Mouse (Mus musculus) WW6 (cell line): Measurements from ENCODE around the gene Traf3.

Experiments
- DNase-seq: peaks from one replicate; pipeline ENCODE4 v3.0.0-alpha.2; 2013; ENCODE audit warnings: low read depth, low spot score

The Traf3 gene

DNA sequence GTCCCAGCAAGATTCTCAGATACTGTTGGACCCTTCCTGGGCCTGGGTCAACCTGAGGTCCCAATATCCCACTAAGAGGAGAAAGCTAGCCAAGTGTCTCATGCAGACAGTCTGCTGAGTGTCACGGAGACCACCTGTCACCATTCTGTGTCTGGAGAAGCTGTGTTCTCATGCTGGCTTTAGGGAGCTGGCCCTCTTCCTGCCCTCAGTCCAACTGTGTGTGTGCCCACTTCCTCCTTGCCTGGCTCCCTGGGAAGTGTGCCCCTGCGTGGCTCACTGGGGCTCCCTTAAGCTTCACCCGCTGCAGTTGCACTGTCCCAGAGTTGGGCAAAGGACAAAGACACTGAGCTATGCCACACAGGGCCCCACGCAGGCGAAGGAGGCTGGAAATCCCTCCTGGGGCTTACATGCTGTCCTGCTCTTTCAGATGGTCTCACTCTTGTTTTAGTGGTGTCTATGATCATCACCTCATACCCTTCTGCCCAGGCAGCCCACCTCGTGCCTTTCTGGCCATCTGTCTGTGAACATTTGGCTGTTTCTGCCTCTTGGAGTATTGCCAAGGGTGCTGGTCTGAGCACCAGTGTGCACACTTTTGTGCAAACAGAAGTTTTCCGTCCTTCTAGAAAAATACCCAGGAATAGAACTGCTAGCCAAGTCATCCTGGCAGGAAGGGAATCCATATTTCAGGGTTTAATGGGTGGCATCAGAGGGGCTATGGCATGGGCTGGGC is 13.0 kb upstream of the Traf3 start:
- no peak for DNase-seq

DNA sequence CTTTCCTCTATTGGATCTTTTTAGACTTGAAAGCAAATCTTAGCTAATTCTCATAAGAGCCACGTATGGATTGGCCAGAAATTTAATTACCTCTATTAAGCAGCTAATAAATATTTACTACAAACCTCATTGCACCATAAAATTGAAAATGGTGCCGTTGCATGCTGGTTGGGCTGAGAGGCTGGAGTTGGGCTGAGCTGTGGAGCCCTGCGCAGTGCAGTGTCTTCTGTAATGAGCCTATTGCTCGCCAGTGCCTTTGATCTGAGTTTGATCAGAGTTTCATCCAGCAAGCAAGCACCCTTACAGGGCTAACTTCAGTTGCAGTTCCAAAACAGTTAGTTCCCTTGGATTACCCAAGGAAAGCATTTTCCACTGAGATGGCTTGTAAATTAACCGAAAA is 12.2 kb upstream of the Traf3 start:
- no peak for DNase-seq

DNA sequence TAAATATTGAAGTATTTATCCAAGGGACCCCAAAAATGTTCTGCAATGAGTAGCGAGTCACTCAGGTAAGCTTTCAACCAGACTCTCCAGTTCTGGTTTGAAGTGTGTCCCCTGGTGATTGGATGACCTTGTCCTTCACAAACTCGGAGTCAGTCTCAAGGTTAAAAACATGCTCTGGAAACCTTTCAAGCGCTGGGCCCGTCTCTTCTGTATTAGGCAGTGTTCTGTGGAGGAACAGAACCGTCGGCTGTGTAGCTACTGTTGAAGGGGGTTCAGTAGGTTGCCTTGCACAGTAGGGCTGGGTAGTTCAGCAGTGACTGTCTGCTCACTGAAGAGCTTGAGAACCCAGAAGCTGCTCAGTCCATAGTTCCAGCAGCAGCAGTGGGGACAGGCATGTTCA is 11.5 kb upstream of the Traf3 start:
- DNase-seq, result no peak

DNA sequence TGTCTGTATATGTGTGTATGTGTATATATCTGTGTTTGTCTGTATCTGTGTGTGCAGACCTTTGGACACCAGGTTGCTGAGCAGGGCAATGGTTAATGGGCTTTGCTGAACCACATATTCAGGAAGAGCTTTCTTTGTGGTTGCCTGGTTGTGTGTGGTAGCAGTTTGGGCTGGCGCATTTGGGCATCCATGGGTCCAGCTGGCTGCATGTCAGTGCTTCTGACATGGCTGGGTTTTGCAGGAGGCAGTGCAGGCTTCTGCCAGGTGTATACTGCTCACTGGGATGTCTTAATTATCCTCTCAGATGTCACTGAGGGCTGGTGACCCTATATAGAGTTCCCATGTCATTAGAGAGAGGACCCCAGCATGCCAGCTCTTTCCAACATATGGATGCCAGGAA is 10.4 kb upstream of the Traf3 start:
- no peak for DNase-seq

DNA sequence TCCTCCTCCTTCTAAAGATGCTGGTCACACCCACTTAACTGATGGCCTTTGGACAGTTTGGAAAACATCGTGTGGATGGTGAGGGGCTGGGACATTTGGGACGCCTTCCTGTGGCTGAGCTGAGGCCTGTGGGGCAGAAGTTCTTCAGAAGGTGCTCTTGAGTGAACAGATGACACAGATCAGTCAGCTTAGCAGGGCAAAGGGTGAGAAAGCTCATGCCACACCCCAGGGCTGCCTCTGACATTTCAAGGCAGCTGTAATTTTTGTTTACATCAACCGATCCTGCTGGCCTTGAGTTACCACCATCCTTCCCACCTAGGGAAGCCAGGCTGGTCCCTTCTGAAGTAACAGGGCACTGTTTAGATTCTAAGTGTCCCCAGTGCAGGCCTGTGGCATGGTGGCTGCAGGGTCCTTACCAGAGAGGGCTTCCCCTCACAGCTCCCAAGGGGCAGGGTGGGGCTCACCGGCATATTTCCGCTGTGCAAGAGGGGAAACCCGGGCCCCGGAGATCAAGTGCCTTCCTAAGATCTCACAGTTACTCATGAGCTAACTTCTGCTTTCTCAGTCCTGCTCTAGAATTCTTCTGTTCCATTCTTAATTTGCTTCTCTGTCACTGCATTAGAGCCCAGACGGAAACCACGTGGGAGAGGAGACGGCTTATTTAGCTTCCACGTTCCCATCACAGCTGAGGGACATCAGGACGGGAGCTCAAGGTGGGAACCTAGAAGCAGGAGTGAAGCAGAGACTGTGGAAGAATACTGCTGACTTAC is 6.3 kb upstream of the Traf3 start:
- no peak for DNase-seq

DNA sequence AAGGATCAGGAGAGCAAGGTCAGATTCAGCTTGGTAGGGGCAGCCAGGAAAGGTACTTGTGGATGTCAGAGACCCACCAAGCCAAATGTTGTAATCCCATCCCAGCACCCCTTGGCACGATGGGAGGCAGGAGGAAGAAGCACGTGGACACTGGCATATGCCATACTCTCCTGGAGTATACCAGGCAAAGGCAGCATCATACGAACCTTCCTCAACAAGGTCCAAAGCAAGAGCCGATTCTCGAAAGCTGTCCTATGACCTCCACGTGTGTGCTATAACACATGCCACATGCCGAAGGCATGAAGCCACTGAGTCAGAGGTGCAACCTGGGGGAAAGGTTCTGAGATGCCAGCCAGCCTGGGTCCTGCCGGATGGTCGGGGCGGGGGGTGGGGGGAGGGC is 5.3 kb upstream of the Traf3 start:
- DNase-seq, result no peak

DNA sequence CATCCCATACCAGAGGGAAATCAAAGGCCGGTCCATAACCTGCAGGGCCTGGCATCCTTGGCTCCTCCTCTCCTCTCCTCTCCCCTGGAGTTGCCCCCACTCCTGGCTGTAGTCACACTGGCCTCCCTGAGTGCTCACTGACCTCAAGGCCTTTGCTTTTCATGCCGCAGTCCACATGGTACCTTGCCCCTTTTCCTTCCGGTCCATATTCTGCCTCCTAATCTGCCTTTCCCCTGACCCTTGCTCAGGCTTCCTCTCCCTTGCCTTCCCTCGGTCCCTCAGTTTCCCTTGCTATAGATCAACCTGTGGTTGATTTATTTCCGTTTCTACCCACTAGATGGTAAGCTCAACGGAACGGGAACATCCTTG is 4.2 kb upstream of the Traf3 start:
- DNase-seq, result no peak

DNA sequence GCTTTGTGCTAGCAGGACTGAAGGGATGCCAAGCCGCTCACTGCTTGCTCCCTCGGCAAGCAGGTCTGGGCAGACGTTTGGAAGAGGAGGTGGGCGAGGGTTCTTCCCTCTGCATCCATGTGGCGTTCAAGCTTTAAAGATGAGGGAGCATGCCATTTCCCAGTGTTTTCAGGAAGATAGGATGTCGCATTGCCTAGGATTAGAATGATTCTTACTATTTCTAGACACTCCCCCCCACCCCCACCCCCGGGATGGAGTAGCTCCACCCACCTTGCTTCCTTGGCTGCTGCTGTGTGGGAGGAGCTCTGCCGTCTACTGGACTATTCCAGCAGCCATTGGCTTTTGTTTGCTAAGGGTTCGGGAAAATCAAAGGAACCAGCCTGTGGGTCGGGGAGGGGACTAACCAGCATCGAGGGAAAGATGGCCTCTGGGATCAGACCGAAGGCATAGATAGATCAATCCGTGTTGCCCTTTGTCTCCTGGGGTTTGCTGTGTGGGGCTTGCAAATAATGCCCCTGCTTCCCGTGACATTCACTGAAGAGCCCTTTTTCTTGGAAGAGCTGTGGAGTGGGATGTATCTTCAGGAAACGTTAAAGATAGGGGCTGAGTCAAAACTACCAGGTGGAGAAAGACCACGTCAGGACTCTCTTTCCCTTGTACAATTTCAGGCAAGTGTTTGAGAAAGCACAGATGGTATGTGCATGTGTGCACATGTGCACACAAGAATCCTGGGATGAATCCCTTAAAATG is 3.7 kb upstream of the Traf3 start:
- DNase-seq, result peak; percentile 48

DNA sequence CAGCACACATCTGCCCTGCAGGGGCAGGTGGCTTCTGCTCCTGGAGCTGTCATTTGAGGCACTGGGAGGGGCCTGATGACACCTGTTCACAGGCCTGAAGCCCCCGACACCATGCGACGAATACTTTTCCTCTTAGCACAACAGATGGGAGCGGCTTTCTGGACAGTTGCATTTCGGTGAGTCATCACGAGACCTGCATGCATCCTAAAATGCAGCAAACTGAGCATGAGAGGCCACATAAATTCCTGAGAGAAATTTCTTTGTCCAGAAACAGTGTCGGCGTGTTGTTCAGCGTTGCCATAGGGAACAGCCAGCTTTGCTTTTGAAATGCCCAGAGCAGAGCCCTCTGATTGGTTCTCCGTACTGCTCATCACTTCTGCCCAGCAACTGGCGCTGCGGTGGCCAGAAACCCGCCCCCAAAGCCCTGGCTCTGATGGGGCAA is 1.8 kb upstream of the Traf3 start:
- peak; percentile 57 for DNase-seq

DNA sequence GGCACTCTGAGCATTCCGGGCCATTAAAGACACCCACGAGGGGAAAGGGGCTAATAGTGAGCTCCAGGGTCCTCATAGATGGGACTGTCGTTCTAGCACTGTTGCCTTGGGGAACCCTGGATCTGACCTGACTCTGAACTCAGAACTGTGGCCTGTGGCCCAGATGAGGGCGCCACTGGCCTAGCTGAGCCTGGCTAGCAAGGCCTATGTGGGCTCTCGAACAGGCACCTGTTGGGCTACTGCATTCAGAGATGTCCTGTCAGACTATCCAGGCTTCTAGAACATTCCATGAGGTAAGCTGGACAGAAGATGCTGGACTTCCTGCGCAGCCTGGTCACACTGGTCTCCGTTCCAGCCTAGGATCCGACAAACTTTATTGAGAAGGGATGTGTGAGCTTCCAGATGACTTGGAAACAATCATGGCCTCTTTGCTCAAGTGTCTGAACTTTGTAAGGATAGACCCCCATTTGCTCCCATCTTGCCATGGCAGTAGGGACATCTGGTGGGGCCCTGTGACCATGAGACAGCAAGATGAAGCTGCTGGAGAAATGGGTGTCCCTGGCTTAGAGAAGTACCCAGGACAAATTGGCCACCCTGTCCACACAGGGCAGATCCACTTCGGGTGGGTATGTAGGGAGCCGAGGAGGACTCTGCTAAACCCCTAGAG is 891 bp upstream of the Traf3 start:
- no peak for DNase-seq

DNA sequence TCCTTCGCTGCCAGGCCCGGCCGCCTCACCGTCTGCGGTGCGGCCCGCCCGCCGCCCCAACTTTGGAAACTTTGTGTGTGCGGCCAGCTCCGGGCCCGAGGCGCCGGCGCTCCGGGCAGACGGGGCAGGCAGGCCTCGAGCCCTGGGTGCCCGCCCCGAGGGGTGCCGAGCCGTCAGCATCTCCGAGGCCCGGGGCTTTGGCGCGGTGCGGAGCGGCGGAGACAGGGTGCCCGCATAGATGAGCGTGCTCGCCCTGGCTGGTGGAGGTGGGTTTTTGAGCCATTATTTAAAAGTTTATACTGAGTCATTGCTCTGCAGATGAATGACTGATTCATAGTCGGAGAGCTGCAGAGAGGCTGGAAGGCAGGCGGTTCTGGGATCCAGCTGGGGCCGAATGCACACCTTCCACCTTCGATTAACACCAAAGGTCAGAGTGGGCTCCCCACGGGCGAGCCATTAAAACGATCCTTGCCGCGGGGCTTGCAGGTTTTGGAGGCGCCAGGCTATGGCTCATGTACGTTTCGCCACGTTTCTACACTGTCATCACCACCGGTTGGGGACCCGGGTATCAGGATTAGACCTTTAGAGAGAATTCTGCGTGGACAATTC is 615 bp downstream of the Traf3 start:
- DNase-seq, result no peak

DNA sequence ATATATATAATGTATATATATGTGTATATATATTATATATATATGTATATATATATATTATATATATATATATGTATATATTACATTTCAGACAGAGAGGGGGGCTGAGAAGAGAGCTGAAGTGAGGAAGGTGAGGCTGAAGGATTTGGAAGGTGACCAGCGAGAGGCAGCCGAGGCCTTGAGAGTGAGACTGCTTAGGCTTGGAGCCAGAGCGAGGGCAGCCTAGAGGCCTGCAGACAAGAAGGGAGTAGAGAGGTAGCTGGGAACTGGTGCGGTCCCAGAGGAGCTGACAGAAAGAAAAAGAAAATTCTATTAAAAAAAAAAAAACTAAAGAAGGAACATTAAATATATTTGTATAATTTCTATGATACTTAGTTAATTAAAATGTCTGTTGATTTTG is 2.7 kb downstream of the Traf3 start:
- DNase-seq, result no peak

DNA sequence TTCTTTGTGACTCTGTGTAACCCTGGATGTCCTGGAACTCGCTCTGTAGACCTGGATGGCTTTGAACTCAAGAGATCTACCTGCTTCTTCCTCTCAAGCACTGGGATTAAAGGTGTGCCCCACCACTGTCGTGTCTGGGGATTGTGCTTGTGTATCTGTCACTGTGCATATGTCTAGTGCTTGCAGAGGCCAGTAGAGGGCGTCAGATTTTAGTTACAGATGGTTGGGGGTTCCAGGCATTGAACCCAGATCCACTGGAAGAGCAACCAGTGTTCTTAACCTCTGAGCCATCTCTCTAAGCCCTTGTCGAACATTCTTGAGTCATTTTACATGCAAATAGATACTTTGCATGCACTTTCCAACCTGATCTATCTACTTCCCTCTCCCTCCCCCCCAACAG is 12.6 kb downstream of the Traf3 start:
- DNase-seq, result no peak

DNA sequence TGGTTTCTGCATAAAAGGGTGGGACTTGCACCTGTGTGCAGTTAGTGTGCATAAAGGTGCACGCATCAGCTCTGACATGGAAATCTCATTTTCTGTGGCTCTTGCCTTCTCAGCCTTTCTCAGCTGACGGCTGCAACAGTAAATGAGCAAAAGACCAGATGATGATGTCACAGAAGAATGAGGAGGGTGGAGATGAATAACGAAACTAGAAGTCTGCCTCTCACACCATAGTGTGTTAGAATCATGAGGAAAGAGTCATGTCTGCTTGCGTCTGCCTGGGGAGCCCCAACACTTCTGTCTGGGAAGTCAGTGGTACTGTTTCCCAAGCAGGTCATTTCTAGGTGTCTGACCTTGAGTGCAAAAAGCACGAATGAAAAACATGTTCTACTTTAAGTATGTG is 15.7 kb downstream of the Traf3 start:
- DNase-seq, result no peak

DNA sequence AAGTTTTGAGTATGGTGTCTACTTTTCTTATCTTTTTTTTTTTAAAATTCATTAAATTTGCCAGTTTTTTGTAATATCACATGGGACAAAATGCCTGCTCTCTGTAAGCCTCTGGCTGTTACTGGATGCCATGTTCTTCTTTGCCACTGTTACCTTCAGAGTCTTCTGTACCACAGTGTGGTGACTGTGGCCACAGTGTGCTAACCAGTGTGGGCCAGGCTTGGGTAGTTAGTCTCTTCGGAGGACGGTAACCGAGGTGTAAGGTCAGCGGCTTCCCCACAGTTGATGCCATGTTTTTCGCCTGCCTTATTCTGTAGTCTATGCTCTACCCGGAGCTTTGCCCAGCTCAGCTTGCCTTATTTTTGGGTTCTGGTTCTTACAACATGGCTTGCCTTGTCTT is 16.2 kb downstream of the Traf3 start:
- DNase-seq, result no peak

DNA sequence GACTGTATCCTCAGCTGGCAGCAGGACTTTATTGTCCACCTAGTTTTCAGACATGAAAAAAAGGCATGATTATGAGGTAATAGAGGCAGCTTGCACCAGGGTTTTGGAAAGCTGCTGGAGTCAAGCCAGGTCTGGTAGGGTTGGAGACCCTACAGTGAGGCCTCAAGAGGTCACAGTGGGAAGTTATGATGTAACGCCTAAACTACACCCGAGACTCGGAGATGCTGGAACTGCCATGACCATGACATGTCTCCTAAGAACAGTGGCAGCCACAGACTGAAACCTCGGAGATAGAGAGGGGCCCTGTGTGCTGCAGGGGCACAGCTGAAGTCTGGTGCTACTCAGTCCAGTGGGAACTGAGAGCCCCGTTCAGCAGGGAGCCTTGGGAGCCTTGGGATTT is 18.3 kb downstream of the Traf3 start, which contains the start of gene 4930595D18Rik:
TSS of gene 4930595D18Rik (minus strand) at position 16 of the 400 bp plus-strand sequence.
- DNase-seq, result no peak

DNA sequence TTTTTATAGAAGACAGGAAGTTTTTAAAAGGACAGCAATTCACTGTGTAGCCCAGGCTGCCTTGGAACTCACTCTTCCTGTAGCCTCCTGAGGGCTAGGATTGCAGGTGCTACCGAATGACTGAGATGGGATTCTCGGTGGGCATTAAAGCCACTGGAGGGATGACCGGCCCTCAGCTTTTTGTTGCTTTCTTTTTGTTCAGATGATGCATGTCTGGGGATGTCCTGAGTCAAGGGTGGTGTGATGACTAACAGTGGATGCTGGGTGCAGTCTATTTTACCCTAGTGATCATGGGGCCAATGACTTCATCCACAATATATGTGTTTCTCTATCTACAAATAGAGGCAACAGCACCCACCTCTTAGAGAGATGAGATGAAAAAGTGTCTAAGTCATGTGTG is 20.8 kb downstream of the Traf3 start:
- DNase-seq, result no peak

DNA sequence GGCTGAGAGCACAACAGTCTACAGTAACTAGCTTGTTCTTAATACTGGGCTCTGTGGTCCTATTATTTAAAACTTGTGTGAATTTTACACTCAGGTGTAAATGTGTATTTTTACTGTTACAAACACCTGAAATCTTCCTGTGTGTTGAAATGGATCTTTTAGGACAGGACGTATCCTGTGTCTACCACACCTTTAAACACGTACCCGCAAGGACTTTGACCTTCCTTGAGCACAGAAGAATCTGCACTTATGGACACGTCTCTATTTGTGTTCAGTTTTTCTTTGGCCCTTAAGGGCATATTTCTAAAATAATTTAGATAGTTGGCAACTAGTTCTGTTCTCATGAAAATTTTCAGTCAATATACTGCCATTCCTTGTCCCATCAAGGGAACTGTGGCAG is 22.1 kb downstream of the Traf3 start:
- no peak for DNase-seq

DNA sequence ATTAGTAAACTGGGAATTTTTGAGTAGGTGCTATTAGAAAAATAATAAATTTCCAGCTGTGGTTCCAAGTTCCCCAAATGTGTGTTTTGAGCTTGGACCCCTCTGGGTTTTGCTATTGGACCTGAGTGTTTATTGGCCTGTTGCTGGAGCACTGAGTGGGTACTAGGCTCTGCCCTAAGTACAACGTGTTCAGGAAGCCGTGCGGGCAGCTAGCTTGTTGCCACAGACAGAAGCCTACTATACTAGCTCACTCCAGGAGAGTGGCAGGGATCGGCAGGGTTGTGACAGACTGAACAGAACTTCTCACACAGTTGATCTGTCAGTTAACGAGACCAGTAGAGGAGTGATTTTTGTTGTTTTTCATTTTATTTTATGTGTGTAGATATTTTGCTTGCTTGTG is 24.2 kb downstream of the Traf3 start:
- DNase-seq, result no peak

DNA sequence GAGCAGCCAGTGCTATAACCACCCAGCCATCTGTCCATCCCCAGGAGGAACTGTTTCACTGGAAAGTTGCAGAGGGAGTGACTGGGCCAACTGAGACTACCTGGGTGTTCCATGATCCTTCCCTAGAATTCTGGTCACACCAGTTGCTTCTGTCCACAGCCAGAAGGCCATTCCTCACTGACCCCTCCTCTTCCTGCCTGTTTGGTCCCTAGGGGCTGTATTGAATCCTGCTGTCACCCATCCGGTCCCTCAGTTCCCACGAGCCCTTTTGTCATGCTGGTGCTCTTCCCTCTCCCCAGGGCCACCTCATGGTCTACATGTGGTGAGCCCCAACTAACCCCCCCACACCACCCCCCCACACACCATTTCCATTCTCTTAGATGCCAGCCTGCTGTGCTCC is 24.7 kb downstream of the Traf3 start:
- DNase-seq, result no peak

DNA sequence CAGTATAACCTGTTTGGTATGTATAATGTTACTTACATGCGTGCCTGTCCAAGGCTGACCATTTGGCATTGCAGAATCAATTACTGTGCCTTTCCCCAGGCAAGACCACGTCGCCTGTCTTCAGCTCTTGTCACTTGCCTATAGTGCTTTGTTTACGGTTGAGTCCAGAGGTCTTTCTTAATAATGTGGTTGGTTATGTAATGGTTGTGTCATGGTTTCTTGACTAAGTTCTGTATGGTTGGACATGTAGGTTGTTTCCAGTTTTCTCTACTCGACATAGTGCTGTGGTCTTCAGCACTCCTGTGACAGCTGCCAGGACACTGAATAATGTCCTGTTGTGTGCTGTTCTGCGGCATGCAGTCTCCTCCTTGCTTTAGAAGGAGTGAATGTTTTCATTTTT is 26.6 kb downstream of the Traf3 start:
- DNase-seq, result no peak

DNA sequence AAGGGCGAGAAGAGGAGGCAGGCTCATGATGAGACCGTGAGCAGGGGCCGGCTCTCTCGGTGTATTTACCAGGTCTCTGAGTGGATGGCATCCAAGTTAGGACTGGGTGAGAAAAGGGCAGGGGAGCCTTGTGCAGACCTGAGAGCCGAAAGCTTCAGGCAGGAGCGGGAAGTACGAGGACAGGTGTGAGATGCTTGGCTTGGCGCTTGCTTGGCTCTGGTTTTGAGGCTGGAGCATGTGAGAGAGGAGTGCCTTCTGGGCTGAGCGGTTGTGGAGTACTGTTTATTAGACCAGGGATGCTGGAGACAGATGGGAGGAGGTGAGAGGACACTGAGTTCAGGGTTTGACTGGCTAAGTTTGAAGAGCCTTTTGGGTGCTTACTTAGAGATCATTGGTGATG is 27.2 kb downstream of the Traf3 start:
- no peak for DNase-seq
